Mouse (Mus musculus) kidney, postnatal 10 days (tissue): Measurements from ENCODE around the gene Il3.
A peak's percentile ranks its signal among the peaks of the same experiment; 100 is the strongest.
"Not testable (repeated sequence)": the region's sequence is repeated elsewhere in the genome, so short reads cannot be mapped to it uniquely, and the experiment has no call there.

Source experiments
- DNase-seq: peaks from one replicate; pipeline ENCODE4 v3.0.0; 2021; ENCODE audit warnings: mixed read lengths

Gene Il3

DNA sequence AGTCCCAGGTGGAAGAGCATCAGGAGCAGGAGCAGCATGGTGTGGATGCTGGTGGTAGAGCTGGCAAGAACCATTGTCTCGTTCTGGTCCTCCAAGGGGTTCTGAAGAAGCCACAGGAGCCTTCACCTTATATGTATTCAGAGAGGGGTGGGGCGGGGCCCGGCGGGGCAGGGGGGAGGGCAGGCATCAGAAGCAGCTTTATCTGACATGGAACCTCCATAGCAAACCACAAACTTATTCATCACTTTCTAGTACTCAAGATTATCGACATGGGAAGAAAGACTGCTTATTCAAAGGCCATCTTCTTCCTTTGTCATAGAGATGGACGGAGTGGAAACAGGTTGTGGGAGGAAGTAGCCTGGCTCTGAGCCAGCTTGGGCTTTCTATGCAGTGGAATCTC is at the start of gene Il3:
TSS of gene Il3 (minus strand) at position 101 of the 400 bp plus-strand sequence.
- no peak for DNase-seq

DNA sequence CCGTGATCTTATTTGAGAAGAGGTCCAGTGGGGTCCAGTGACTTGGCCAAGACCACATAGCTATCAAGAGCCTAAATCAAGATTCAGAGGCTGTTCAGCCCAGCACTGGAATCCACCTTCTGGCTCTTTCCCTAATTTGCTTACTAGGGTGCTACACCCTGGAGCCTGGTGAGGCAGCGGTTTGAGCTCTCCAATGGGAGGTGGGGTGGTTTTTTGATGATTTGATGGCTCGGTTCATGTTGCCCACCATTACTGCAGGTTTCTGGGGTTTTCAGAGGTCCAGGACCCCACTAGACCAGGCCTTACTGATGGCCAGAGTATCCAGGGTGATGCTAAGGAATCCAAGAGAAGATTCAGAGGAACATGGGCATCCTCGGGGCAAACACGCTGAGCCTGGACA is 48.3 kb upstream of the Il3 start:
- DNase-seq: no peak

DNA sequence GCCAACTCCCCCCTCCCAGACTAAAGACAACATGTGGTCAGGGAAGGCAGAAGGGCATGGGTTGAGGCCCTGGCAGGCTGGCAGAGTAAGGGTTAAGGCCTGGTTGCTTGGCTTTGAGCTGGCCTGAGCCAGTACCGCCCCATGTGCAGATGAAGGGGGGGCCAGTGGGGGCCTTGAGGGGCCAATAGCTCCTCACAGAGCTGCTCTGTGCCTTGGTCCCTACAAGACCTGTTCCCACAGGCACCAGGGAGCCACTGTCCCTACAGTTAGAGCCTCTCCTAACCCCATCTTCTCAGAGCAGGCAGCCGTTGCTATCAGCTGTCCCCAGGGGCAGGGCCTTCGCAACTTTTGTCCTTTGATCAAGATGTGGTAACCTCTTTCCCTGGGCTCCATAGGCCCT is 47.7 kb upstream of the Il3 start:
- DNase-seq: no peak

DNA sequence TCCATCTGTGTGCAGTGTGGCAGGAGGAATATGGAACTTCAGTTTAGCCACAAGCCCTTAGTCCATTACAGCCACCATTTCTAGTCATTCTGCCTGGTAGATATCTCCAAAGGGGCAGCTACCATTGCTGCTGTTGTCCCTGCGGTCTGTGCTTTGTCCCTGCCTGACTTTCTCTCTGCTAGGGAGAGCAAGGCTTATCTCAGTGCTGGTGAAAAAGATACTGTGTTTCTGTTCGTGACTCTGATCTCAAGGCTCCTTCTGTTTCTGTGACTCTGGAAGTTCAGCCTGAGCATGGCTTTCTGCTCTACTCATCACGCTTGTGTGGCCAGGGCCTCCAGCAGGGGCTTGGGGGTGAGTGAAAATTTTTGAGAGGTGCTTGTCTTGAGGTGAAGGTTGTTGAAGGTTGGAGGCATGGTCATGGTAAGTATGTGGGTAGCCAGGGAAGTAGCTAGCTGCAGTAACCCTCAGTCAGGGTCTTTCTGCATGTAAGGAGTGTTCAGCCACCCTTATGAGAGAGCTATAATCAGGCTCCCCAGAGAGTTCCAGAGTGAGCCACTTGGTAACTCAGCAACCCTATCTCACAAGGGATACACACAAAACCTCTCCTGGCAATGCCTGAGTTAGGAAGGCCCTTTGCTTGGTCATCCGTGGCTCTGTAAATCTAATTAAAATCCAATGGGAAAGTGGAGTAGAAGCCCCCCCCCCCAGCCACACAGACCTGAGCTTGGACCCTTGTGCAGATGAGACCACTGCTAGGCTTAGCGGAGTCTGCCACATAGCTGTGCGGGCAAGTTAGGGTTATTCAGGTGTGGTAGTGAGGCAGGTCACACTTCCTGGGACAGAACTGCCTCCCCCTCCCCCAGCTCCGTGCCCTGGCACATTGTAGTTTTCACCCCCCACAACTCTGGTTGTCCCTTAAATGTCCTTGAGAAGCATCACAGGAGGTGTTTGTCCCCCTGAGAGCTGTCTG is 46.6 kb upstream of the Il3 start:
- no peak for DNase-seq

DNA sequence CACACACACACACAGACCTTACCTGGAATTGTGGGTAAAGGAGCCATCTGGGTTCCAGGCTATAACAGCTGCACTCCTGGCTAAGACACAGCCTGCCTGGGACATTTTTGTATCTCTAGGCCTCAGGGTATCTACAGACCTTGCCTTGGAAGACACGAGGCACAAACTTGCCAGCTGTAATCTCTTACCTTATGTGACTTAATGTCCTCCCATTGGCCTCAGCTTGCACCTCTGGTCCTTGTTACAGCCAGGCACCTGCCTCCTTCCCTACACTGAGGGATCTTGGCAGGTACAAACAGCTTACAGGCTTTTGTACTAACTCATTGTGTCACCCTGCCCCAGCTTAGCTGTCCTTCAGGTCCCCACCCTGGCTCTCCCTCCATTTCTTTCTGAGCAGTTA is 45.5 kb upstream of the Il3 start:
- no peak for DNase-seq

DNA sequence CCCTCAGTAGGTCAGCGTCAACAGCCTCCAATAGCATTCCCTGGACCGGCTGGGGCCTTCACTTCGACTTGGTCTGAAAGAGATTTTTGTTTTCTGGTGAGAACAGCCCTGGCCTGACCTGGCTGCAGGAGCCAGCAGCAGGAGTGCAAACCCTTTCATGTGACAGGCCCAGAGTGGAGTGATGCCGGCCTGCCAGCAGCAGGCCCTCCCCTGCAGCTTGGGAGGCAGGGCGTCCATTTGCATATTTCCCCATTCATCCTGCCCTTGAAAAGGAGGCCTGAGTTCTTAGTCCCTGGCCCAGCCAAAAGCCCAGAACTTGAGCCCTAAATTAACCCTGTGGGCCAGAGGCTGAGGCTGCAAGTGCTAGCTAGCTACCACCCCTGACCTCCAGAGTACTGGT is 44.9 kb upstream of the Il3 start:
- peak; percentile 15 for DNase-seq

DNA sequence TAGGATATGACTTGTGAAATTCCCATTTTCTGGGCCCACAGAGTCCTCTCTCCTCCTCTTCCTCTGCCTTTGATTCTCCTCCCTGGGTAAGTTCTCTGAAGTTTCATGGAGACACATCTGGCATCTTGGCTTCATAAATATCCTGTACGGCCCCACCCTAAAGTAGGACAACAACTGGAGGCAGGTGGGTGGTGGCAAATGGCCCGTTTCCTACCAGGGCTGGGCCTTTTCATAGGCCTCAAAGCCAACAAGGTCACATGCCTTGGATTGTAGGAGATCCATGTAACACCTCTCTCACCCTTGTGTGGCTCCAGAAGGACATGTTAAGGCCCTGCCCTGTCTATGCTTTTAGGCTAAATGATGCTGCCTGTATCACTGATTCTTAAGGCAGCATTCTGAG is 43.5 kb upstream of the Il3 start:
- no peak for DNase-seq

DNA sequence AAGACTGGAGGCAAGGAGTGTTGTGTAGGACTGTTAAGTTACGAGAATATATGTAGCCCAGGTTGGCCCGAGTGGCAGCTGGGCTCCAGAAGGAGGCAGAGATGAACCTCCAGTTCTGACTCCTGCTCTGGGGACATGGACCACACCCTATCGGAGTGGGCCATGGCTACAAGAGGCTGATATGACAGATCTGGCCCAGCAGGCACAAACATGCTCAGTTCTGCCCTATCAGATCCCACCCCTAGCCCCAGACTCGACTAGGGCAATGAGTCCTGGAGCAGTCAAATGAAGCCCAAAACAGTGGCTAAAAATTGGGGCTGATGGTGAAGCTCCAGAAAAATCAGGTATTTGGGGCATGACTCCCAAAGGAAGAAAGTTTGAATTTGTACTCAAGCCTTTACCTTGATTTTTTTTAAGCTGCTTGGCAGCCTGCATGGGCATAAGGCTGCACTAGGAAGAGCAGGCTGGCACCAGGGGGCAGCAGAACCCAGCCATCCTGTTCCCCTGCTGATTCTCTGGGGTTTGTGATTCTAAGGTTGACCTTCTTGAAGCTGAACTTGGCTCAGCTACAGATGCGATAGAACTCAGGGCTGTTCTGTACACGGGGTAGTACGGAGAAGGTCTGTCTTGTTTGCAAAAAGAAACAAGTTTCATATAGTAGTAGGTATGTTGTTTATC is 40.2 kb upstream of the Il3 start:
- DNase-seq: peak; percentile 71

DNA sequence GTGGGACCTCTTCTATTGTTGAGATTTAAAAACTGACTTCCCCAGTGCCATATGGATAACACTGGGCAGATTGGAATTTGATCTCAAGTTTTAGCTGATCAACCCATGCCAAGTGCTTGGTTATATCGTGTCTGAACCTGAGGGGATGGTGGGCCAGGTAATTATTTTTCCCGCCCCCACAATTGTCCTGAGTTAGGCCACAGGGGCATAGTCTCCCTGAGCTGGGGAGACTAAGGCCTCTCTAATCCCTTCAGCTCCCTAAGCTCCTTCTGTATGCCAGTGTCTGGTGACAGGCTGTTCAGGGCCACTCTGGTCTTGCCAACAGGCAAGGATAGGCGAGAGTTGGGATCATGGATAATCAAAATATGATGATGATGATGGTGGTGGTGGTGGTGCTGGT is 38.3 kb upstream of the Il3 start:
- no peak for DNase-seq

DNA sequence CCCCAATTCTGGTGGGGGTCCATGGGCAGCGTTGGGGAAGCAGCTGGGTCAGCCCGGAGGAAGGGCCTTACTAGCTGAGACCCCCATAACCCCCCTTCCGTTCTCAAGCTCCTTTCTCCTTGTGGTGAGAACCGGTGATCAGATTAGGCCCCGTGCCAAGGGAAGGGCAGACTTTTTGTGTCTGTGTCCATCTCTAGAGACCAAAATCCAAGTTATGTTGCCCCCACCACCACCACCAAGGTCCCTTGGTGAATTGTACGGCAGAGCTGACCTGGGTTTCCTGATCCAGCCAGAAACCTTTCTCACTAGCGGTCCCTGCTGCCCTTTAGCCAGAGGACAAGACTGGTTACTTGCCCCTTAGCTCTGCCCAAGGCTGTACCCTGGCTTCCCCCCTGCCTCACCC is 37.4 kb upstream of the Il3 start:
- no peak for DNase-seq

DNA sequence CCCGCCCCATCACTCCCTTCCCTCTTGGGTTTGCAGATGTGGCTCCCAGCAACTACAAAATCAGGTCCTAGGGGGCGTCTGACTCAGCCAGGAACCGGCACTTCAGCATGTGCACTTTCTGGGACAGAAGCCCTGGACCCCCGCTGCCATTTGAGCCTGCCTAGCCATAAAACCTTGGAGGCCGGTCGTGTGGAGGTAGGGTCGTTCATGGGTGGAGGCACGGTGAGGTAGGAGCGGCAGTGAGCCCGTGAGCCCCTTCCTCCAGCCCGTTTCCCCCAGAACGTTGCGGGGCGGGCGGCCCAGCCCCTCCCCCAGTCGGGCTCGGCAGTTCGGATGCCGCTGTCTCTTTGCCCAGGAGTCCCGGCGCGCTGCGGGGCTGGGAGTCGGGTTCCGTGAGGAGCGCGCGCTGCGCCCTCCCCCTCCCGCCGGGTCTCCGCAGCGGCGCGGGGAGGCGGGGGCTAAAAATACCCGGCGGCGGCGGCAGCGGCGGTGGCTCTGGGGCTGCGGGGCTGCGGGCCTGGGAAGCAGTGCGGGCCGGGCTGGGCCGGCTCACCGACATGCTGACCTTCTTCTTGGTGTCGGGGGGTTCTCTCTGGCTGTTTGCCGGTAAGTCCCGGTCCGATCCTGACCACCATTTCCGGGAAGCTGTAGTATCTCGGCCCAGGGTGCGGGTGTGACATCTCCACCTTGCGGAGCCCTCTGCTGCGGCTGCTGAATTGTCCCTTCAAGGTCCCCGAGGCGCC is 36.8 kb upstream of the Il3 start, which contains the start of gene Acsl6:
TSS of gene Acsl6 (plus strand) at position 71 of the 743 bp plus-strand sequence.
- DNase-seq: peak; percentile 20

DNA sequence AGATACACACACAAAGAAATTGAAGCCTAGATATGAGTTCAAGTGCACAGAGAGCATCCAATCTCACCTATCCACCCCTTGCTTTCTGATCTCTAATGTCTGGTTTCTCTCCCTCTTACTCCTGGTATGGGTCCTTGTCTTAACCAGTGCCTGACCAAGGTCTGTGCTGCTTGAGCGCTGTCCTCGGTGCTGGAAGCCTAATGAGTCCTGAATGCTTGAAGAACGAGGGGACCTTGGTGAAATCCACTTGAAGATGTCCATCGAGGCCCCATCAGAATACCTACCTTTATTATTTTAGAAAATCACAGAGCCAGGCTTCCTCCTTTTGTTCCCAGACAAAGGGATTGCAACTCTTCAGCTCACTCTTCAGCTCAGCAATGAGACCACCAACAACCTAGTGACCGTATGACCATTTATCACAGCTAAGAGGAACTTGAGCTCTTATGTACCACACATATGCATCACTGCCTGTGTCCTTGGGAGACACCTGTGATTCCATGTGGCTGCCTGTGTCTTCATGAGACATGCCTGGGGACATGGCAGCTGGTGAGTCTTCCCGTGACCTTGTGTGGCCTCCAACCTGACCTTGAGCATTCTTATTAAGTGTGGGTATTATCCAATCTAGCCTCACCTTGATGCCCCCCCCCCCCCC is 36.1 kb upstream of the Il3 start:
- peak; percentile 76 for DNase-seq

DNA sequence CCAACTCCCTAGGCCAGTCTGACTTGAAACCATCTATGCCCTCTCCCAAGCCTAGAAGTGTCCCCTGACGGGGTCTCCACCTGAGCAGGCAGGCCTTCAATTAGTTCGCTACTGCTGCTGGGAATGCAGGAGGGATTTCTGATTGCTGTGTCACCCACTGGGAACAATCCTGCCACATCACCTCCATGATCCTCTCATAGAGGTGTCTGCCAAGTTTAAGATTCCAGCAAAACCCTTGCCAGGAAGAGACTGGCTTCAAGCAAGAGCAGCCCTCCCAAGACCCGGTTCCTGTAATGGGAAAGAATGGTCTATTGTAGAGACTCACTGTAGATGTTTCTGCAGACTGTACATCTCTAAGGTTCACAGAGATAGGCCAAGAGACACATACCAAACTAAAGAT is 35.5 kb upstream of the Il3 start:
- no peak for DNase-seq

DNA sequence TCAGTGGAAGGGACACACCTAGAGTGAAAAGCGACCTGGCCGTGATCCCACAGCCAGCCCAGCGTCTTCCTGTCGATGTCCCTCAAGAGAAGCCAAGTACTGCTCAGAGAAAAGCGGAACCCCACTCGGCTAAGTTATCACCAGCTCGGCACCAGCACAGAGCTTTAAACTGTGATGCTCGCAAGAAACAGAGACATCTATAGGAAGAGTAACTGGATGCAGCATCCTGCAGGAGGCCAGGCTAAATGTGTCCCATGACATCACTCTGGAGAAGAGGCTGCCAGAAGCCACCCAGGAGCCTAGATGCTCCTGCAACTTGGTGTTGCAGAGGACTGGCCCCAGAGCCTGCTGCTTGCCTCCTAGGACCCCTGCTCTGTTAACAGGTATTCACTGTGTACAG is 34.9 kb upstream of the Il3 start:
- DNase-seq: no peak

DNA sequence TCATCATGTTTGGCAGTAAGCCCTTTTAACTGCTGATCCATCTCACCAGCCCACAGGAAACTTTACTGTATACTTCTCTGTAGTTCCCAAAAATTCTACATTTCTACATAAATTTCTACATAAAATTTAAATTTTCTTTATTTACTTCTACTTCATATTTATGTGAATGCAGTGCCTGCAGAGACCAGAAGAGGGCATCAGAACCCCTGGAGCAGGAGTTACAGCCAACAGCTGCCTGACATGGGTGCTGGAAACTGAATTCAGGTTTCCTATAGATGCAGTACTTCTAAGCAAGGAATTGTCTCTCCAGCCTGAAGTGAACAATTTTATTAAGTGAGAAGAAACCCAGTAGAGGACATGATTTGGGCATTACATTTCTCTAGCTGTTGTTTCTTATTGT is 31.7 kb upstream of the Il3 start:
- DNase-seq: no peak

DNA sequence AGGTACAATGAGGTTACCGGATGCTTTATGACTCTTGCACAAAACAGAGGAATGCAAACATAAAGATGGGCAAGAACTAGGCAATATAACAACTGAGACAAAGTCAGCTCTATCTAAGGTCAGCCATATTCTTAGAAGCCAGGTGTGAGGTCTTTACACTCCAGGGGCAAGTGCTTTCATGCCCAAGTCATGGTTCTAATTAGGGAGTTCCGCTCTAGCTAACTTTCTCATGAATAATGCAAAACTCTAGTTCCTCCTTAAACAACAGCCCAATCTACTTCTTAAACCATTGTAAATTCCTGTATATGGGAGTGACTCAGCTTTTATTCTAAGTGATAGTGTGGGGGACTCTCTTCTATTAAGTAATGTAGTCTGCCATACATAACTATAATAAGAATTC is 30.4 kb upstream of the Il3 start:
- not testable (repeated sequence) for DNase-seq

DNA sequence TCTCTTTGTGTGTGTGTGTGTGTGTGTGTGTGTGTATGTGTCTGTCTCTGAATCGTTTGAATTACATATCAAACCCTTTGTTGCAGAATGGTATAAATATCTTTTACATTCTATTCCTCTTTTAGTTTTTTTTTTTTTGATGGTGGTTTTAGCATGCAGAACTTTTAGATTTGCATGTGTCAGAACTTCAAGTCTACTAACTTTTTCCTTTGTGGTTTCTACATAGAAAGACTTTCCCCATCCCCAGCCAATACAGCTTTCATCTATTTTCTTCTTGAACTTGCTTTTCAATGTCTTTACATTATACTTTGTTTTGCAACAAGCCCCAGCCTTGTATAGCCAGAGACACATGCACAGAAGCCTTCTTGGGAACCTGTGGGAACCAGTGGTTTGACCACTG is 29.7 kb upstream of the Il3 start:
- no peak for DNase-seq

DNA sequence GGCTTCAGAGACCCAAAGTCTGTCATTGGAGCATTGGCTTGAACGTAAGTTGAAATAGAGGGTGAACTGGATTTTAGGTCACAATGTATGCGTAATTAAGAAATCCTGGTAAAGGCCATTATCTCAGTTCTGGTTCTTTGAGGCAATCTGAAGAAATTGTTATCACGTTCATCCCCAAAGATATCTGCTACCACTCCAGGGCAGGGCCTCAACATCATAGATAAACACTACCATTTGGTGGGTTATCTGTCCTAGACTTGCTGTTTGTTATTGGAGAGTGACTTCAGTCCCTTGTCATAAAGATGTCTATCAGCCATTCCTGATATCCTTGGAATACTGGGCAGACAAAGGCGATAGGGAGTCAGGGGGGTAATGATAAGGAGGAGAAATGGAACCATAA is 28.9 kb upstream of the Il3 start:
- DNase-seq: no peak

DNA sequence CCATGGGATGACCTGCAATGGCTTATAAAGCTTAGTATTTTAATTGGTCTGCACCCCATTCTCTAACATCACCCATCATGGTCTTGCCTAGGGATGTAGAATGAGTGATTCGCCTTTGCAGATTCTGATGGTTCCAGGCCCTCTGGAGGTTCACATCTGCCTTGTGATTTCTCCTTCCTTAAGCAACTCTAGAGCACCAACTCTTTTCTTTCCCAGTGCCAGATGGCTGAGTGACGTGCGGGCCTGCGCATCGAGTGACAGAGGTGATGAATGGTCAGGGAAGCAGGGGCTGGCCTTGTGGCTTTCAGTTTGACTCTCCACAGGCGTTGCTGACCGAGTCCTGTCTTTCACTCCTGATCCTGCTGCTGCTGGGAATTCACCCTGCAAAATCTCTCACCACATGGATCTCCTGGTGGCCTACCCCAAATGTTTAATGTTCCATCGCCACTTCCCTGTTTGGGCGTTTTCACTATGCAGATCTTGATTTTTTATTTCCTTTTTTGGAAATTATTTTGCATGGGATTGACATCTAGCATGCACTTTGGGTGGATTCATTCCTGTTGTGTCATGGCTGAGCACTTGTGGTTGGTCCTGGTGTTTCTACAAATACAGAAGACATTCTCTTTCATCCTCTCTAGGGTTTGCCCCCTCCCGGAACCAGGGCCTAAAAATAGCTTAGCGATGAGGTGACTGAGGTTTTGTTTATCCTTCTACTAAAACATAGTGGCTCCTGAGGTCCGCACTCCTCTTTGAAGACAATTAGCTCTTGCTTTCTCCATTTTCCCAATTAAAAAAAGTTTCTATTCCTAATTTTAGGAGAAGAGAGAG is 27.1 kb upstream of the Il3 start:
- DNase-seq: no peak

DNA sequence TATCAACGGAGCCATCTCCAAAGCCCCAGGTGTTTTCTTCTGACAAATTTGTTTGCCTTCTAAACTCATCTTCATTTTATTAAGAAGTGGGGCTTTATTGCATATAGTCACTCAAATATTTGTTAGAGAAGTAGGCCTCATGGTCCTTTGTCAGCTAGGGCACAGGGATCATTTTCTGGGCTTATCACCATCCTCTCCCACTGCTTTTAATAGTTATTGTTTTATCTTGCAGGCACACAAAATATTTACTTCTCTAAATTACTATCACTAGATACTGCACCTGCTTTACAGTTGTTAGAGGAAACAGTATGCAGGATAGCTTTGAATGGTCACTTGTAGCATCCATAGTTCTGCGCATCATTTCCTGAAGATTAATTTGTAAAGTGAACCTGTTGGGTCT is 25.1 kb upstream of the Il3 start:
- DNase-seq: no peak

DNA sequence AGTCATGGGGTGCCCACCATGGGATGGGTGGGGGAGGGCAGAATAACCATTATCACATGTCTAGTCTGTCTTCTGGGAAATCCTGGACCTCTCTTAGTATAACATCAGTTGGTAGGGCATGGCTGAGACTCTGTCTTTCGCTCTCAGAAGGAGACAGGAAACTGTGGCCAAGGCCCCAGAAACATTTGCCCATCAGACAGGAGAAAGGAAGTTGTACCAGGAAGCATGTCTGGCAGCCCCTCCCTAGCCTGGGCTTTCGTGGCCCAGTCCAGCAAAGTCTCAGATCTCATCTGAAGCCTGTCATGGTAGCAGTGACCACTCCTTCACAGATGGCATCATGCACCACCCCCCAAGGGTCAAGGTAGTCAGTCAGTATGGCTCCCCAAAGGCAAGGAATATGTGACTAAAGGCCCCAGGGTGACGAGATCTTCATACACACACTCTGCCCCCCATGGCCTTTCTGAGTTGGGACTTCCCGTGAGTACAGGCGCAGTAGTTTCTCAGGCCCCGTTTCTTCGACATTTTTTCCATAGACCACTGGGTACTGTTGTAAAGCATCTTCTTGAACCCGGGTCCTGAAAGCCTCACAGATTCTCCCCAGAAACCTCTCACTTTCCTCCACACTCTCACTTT is 20.9 kb upstream of the Il3 start:
- no peak for DNase-seq
